Mouse (Mus musculus) left cerebral cortex, adult 18-20 months (tissue): ENCODE data around the gene March10. TPM values are rescaled to one million over a fixed set of nuclear protein-coding genes. Genes with fewer than 3 reads are reported as not detected.
A peak's percentile ranks its signal among the peaks of the same experiment; 100 is the strongest.

Source experiments
- DNase-seq, 2 experiments: peaks; one replicate each; pipeline ENCODE4 v3.0.0; 2021 to 2022; ENCODE audit warnings: low spot score in 2 of 2, mixed read lengths in 1 of 2
- total RNA-seq, 2 experiments: library from RNA; stranded (reverse); gene quantifications; 2 replicates each; pipeline ENCODE4 v1.2.3; 2021

The March10 gene
- total RNA-seq, 2 experiments from 2014 or later, result 1.6 to 2.0 TPM

GRCm38 (mm10) chr11:105467266-105467665 is 10.7 kb upstream of the March10 start:
- no peak for DNase-seq

DNA sequence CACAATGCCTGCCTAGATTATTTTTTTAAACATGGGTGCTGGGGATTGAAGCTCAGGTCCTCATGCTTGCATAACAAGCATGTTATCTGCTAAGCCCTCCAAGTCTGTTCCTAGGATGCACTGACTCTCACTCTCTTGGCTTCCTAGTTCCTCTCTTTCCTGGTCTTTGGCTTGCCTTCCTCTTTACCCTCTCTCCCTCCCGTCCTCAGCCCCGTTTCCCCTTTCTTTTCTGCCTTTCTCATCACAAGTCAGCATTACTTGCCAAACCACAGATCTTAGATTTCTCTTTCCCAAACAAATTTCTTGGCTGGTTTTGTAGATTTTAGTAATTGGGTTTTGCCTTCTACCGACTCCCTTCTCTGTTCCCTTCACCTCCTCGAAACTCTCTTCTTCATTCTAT is 10.2 kb upstream of the March10 start:
- no peak for DNase-seq

DNA sequence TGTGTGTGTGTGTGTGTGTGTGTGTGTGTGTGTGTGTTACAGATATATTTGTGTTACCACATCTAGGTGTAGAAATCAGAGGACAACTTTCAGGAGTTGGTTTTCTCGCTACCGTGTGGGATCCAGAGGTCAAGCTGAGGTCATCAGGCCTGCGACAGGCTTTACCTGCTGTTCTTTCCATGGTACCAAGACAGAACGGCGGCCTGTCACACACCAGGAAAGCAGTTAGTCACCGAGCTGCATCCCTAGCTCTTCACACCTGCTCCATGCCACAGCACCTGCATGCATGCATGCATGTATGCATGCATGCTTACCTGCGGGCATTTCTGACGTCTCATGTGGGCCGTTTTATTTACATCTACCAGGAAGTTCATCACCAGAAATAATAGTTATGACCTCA is 9.0 kb upstream of the March10 start:
- no peak for DNase-seq

DNA sequence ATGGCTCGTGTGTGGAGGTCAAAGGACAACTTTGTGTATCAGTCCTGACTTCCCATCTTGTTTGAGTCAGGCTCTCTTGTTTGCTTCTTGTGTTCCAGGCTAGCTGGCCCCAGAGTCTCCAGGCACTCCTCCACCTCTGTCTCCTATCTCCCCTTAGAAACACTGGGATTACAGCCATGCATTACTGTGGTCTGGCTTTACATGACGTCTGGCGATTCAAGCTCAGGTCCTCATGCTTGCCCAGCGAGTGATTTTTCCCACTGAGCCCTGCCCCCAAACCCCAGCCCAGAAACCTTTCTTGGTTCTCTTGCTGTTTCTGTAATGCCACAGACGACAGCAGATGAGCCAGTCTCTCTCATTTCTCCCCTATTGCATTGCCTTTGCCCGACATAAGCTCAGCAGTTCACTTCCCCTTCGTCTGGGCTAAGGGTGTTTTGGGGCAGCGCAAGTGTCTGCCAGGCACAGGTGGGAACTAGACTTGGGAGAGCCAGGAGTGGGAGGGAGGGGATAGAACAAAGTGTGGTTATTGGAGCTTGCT is 8.0 kb upstream of the March10 start:
- no peak for DNase-seq

- DNase-seq, result no peak
These were observed 3.4 kb upstream of the March10 start for GRCm38 (mm10) chr11:105459900-105460299.

- no peak for DNase-seq
These were observed 506 bp upstream of the March10 start for GRCm38 (mm10) chr11:105457041-105457440.

DNA sequence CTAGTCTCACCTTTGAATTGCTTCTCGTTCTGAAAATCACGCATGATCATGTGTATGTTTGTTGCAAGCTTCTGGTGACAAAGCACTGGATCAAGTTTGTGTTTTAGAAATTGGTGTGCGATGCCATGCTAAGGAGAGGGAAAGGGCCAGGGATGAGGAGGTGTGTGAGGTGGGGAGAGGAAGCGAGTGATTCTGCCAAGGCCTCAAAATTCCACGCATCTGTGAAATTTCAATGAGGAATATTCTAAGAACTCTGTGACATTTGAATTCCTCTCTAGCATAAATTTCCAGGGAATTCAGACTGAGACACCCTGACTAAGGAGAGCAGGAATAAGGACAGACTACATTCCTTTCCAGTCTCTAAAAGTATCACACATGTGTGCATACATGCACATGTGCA is 1.4 kb downstream of the March10 start:
- no peak for DNase-seq

GRCm38 (mm10) chr11:105453084-105453483 is 3.5 kb downstream of the March10 start:
- no peak for DNase-seq

- no peak for DNase-seq
These were observed 4.0 kb downstream of the March10 start for GRCm38 (mm10) chr11:105452504-105452903.

DNA sequence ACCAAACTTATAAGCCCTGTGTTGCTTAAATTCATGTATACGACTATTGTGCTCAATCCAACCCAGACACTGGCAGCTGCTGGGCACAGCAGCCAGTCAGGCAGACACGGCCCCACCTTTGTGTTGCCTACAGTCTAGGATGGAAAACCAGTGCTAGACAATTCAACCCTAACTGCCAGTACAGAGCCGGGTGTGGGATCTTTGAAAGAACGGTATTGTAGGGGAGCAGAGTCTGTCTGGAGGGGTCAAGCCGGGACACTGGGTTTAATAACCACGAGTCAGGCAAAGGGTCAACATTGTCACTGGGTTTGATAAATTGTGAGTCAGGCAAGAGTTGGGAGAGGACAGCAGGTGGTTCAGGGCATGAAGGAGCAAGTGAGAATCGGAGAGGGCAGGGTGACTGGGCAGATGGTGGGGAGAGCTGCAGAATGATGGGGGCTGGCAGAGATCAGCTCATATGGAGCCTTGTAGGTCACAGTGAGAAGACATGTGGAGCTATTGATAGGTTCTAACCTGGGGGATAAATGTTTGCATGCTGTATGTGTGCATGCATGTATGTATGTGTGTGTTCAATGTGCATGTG is 4.9 kb downstream of the March10 start:
- DNase-seq, result no peak

- DNase-seq, result no peak
These were observed 6.8 kb downstream of the March10 start for GRCm38 (mm10) chr11:105449581-105450315.

- no peak for DNase-seq
These were observed 8.9 kb downstream of the March10 start for GRCm38 (mm10) chr11:105447661-105448060.

- DNase-seq, result no peak
These were observed 10.3 kb downstream of the March10 start for GRCm38 (mm10) chr11:105446221-105446620.

DNA sequence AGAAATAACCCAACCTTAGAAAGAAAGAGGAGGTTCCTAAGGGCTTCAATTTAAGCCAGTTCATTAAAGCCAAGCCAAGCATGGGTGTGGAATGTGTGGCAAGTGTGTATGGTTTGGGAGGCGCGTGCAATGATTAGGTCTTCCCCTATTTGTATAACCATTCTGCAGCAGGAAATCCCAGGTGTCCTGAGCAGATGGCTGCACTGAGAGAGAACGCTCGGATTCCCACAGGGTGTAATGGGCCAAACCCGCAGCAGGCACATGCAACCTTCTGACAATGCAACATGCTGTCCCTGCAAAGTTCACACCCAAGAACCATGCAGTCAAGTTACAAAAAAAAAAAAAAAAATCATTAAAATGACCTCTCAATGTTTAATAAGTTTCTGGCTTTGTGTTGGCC is 10.8 kb downstream of the March10 start:
- DNase-seq, result no peak

DNA sequence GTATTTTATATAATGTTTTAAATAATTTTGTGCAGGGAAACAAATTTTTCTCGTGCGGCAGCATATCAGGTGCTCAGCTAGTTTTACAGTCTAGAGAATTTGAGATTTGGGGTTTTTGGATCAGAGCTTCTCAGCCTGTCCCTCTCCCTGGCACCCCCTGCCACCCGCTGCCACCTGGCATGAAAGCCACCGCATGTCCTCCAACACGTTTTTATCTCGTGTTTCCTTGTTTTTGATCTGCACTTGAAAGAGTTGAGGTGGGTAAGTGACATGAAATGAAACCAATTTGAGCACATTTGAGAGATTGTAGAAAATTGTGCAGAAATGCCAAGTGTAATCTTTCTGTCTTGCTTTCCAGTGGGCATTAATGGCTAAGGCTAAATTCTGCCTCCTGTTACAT is 11.6 kb downstream of the March10 start:
- DNase-seq, result no peak

GRCm38 (mm10) chr11:105443505-105443904 is 13.0 kb downstream of the March10 start:
- peak in 1 of 2 experiments; percentile 18 for DNase-seq

- DNase-seq, result no peak
These were observed 16.7 kb downstream of the March10 start for GRCm38 (mm10) chr11:105439796-105440195.

GRCm38 (mm10) chr11:105438907-105439306 is 17.6 kb downstream of the March10 start:
- no peak for DNase-seq

DNA sequence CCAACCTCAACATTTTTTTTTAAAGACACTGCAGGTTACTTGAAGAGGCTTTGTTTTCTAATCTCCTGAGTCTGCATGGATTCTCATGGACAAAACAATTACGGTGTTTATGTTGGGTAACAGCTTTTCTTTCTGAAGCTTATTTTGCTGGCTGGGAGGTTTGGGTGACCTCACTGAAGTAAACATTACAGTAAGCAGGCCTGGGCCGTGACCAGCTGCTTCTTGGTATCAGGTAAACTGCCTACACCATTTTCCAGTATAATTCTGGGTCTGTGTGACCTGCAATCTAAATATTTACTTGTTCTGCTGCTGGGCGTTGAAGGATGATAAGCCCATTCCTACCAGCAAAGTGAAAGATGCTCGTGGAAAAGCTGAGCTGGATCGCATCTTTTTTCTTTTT is 30.1 kb downstream of the March10 start:
- no peak for DNase-seq

- no peak for DNase-seq
These were observed 31.9 kb downstream of the March10 start for GRCm38 (mm10) chr11:105424643-105425042.

DNA sequence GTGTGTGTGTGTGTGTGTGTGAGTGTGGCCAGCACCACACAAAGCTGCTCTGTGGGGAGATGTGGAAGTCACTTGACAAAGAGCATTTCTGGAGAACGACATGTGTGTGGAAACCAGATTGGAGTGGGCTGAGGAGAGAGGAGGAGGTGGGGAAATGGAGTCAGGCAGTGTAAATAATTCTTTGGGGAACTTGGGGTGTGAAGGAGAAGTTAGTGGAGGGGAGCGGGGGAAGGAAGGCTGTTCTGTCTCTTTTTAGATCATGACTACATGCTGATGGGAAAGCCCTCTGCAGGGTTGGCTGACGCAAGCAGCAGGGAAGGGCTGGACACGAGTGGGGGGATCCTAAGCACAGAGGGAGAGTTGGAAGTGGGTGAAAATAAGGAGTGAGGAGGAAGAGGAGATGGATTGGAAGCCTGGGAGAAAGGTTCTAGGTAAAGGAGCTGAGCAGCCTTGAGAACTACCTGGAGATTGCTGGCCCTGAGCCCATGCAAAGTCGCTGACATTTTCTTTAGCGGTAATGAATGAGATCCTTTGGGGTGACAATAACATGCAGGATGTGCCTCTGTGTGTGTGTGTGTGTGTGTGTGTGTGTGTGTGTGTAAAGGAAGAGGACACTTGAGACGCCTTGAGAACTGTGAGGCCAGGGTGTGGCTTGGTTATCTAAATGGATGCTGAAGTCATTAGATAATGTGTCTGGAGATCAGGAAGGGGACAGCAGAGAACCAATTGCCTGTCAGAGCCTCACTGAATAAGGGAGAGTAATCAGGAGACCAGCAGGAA is 35.7 kb downstream of the March10 start:
- peak; percentile 63 to 82 for DNase-seq

DNA sequence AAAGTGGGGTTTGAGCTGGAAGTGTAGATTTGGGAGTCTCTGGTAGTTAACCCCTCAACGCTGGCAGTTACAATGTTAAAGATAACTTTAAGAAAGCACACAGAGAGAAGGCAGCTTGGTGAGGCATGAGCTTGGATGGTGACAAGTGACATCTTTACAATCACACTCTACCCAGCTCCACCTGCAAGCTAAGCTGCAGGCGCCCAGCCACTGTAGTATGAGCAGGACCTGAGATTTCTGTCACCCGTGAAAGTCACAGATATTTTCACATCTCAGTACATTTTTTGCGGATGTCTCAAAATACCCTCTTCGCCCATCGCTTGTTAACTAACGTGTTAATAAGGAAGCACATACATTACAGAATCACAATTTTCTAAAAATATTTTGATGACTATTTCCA is 36.6 kb downstream of the March10 start:
- DNase-seq, result peak in 1 of 2 experiments; percentile 17
